Mouse (Mus musculus): Measurements from ENCODE around the gene Cdc14a.

Gene Cdc14a

DNA sequence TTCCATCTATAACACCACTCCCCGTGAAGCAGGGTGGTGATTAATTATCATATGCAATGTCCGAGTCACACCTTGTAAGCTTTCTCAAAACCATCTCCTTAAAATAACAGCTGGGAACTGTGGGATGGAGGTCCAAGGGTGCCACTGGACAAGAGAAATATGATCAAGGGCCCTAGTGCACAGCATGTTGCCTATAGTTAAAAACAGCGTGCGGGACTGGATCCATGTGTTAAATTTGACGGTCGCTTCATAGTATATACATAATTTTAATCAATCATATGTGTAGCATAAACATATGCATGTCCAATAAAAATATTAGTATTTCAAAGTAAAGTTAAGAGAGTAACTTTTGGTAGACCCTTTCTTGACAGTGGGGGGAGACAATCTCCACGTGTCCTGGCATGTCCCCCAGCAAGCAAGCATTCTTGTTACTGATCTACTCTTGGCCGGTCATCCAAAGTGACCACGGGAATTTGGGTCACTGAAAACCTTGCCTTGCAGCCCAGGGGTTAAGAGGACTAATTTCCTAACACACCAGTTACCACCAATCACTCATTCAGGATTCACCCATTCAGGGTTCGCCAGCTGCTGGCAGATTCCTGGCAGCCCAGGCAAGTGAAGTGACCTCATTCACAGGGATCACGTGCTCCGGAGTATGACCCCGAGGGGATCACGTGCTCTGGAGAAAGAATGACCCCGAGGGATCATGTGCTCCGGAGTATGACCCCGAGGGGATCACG lies 94.6 kb downstream of the Cdc14a start:
- DNase-seq (ENCODE audit: extremely low spot score), result no peak

- DNase-seq (ENCODE audit: extremely low spot score), result no peak
Measured at GRCm38 (mm10) chr3:116327616-116328004, 96.2 kb downstream of the Cdc14a start.

GRCm38 (mm10) chr3:116327001-116327615 lies 96.7 kb downstream of the Cdc14a start:
- DNase-seq (ENCODE audit: extremely low spot score), result peak; percentile 77

DNA sequence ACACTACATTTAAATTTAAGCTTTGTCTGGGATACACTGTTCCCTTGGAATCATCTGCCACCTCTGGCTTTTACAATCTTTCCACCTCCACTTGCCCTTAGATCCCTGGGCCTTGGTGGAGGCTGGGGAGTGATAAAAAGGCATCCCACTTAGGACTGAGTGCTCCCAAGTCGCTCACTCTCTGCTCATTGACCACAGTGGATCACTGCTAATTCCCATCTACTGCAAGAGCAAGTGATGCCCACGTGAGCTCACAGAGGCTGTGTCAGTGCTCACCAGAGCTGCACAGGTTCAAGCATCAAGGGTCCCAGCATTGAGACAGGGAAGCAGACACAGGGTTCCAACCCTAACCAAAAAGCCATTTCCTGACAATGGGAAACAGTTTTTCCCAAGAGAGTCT lies 98.3 kb downstream of the Cdc14a start:
- DNase-seq (ENCODE audit: extremely low spot score), result no peak

DNA sequence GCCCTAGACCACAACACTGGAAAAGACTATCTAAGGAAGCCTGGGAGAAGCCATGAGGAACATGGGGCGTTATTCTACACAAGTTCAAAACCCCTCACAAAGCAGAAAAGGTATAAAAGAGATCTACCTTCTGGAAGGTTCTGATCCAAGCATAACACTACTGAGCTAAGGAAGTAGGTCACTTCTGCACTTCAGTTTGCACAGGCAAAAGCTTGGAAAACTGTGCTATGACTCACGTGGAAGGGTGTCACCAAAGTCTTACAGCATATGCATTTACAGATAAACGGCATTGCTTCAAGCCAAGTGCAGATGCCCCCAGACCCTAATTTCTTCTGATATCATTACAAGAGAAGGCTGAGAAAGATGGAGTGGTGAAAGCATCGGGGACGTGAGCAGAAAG lies 104.1 kb downstream of the Cdc14a start:
- no peak for DNase-seq (ENCODE audit: extremely low spot score)

- DNase-seq (ENCODE audit: extremely low spot score), result no peak
Measured at GRCm38 (mm10) chr3:116311838-116312237, 112.0 kb downstream of the Cdc14a start.

GRCm38 (mm10) chr3:116311173-116311572 lies 112.7 kb downstream of the Cdc14a start:
- DNase-seq (ENCODE audit: extremely low spot score), result no peak

DNA sequence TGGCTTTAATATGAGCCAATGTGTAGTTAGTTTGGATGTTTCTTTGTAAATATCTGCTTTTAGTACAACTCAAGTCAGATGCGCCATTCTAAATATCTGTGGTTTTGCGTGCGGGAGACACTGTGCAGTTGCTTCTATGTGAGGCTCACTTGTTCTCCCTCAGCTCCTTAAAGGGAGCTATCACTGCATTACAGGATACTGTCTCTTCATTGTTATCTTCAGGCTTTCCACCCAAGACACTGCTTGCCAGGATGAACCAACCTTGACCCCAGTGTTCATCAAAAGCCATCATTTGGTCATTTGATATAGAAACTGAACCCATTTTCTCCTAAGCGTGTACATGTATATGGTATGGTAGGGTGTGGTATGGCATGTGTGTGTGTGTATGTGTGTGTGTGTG lies 113.2 kb downstream of the Cdc14a start:
- DNase-seq (ENCODE audit: extremely low spot score), result no peak

DNA sequence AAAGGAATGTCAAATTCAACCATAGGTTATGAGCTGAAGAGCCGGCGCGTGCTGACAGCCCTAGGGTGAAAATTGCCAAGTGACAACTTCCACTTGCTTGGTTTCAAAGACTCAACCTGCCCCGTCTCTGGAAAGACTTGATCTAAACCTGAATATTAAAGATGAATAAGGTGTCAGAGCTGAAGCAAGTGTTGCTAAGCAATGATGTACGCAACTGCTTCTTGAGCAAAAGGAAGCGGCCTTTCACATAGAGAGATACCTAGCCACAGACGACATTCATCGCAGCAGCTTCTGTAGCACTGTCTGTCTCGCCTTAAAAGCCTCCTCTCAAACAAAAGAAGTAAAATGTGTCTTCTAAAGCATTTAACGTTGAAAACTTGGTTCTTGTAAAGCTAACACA lies 113.8 kb downstream of the Cdc14a start:
- DNase-seq (ENCODE audit: extremely low spot score), result no peak

GRCm38 (mm10) chr3:116304800-116305753 lies 118.8 kb downstream of the Cdc14a start:
- no peak for DNase-seq (ENCODE audit: extremely low spot score)

GRCm38 (mm10) chr3:116302581-116302980 lies 121.3 kb downstream of the Cdc14a start:
- no peak for DNase-seq (ENCODE audit: extremely low spot score)

GRCm38 (mm10) chr3:116301754-116302153 lies 122.1 kb downstream of the Cdc14a start:
- no peak for DNase-seq (ENCODE audit: extremely low spot score)

- no peak for DNase-seq (ENCODE audit: extremely low spot score)
Measured at GRCm38 (mm10) chr3:116298727-116299126, 125.1 kb downstream of the Cdc14a start.

GRCm38 (mm10) chr3:116298003-116298402 lies 125.8 kb downstream of the Cdc14a start:
- DNase-seq (ENCODE audit: extremely low spot score), result no peak

GRCm38 (mm10) chr3:116297170-116297569 lies 126.7 kb downstream of the Cdc14a start:
- DNase-seq (ENCODE audit: extremely low spot score), result no peak

DNA sequence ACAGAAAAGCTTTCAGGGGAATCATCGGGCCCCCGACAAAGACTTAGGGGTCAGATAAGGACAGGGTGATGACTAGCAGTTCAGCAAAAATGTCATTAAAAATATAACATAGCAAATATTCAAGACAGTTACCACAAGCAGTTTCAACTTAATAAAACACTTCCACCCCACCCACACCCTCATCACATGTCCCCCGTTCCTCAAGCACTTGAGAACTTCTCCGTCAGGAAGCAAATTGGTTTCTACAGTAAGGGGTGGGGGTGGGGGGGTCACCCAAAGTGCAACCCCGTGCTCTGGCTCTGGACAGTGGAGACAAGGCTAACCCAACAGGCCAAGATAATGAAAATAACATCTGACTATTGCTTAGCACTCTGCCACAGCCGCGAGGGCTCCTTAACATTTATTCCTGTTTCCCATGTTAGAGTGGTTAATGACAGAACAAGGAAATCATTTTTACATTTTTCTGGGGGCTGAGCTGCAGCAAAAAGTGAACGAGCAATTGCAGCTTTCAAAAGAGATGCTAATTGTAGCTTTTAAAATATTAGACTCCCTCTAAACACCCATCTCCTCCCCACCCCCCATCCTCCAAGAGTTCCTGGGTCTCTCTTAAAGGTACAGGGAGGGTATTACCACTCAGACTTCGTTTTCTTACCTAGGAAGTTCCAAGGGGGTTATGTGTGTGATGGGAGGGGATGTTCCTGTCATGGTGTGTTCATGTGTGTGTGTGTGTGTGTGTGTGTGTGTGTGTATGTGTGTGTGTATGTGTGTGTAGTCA lies 133.6 kb downstream of the Cdc14a start:
- DNase-seq (ENCODE audit: extremely low spot score), result no peak

DNA sequence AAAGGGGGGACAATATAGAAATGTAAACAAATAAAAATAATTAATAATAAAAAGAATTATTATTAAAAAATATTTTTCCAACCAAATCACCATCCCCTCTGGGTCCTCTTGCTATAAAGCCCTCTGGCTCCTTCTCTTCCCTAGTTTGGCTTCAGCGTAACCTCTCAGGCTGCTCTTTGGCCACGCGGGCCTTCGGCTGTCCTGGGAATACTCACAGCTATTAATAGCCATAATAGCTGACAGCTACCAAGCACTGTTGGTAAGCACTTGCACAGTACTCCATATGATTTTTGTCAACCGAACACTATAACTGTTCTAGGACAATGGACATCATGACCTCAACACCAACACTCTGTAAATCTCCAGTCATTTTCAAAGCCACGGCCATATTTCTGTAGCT lies 135.0 kb downstream of the Cdc14a start:
- no peak for DNase-seq (ENCODE audit: extremely low spot score)

DNA sequence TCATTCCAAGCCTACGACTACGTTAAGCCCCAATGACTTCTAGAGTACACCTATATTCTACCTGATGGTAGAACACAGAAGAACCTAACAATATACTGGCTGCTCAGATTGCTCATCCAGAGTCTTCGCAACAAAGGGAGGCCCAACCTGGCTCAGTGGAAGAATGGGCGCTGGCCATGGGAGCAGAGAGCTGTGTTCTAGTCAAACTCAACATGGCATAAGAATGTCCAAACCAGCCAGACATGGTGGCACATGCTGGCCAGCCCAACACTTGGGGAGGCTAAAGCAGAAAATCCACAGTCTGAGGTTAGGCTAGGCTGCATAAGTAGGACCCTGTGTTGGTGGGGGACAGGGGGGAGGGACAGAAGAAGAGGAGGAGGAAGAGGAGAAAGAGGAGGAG lies 139.1 kb downstream of the Cdc14a start:
- no peak for DNase-seq (ENCODE audit: extremely low spot score)

DNA sequence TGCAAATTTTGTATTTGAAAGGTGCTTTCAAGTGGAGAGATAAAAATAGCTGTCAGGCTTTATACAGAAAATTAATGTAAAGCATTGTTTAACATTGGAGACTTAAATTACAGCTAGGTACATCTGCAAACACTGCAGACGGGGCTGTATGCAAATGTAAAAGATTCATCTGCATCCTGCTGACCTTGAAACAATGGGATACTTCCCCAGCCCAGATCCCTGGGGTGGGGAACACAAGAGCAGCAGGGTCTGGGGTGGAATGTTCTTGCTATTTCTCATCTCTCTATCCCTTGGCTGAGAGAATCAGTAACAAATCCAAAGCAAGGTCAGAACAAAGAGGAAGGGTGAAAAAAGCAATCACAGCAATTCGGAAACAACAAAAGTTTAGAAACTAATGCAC lies 139.8 kb downstream of the Cdc14a start:
- no peak for DNase-seq (ENCODE audit: extremely low spot score)

DNA sequence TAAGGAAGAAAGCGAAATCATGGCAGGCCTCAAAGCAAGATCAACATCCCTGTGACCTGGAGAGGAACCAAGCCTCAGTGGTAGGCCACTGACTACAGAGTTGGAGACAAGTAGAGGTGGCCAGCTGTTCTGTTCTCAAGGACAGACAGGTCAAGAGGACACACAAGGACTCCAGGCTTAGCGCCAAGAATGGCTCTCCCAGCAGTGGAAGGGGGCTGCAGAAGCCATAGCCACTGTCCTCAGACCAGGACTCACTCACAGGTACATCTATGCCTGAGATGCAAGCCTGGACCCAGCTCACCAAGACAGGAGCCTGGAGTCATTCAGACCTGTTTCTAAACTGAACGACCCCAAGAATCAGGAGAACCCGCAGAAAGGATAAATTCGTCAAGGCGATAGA lies 142.2 kb downstream of the Cdc14a start:
- no peak for DNase-seq (ENCODE audit: extremely low spot score)

GRCm38 (mm10) chr3:116277146-116277545 lies 146.7 kb downstream of the Cdc14a start:
- DNase-seq (ENCODE audit: extremely low spot score), result no peak

DNA sequence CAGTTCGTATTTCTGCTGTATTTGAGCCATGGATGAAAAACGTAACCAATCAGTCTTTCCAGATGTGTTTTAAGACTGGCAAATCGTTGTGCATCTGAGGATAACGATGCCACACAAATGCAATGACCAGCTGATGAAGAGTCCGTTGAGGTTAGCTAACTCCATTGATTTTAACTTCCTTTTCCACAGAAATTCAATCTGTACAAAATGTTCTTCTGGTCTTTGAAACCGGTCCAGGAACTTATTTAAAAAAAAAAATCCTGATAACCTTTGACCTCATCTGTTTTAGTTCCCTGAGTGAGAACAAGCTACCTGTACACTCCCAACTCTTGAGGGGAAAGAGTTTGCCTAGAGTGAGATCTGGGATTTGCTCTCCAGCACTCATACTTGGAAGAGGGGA lies 152.2 kb downstream of the Cdc14a start:
- no peak for DNase-seq (ENCODE audit: extremely low spot score)
